Mouse (Mus musculus) left cerebral cortex, postnatal 10 days (tissue): ENCODE measurements around the gene Mks1. TPM values are rescaled to one million over a fixed set of nuclear protein-coding genes. Genes with fewer than 3 reads are reported as not detected.

ENCODE experiments used
- DNase-seq, 2 experiments: peaks; one replicate each; pipeline ENCODE4 v3.0.0; 2021 to 2022; ENCODE audit warnings: low spot score in 2 of 2, mixed read lengths in 1 of 2; ENCODE audit errors: extremely low spot score in 1 of 2
- intact Hi-C: fragments of 180-260 bp; cut with DNase I; formaldehyde crosslinking; loops from one replicate; pipeline ENCODE4 v1.15.1; 2025
- total RNA-seq, 2 experiments: library from RNA; stranded (reverse); gene quantifications; 2 replicates each; pipeline ENCODE4 v1.2.3; 2021

Gene Mks1
- 1 to 10 TPM; 4.6 to 5.0 TPM for total RNA-seq

- intact Hi-C loops = no loop called here
- peak; percentile 88 to 95 for DNase-seq
These were observed at the start of gene Mks1 for GRCm38 (mm10) chr11:87852690-87853596. Mks1 (plus strand) TSS chr11:87853215.

DNA sequence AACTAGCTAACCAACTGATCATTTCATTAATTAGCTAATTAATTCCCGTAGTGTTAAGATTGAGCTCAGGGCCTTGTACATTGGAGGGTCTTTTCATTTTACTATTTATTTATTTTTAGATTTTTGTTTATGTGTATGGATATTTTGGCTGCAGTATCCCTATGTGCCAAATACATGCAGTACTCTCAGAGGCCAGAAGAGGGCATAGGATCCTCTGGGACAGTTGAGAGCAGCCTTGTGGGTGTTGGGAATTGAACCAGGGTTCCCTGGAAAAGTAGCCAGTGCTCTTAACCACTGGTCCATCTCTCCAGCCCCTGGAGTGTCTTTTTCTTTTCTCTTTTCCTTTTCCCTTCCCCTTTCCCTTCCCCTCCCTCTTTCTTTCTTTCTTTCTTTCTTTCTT lies 47.6 kb upstream of the Mks1 start:
- intact Hi-C loops = no loop called here
- no peak for DNase-seq

DNA sequence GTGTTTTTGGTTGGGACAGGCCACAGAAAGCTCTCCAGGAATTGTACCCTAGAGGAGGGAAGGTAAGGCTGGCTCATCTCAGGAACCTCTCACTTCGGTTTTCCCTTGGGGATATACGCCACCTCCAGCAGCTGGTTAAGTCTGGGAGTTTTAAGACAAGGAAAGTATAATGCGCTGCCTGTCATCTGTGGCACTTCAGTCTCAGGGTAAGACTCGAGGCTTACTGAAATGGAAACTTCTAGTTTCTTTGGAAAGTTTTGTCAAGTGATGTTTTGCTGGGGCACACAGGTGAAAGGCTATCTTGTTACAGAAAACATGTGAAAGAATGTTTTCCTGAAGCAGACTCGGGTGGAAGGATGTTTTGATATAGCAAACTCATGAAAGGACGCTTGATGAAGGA lies 45.6 kb upstream of the Mks1 start:
- intact Hi-C loops = no loop called here
- no peak for DNase-seq

- no peak for DNase-seq
- intact Hi-C loops = no loop called here
These were observed 44.8 kb upstream of the Mks1 start for GRCm38 (mm10) chr11:87808236-87808635.

DNA sequence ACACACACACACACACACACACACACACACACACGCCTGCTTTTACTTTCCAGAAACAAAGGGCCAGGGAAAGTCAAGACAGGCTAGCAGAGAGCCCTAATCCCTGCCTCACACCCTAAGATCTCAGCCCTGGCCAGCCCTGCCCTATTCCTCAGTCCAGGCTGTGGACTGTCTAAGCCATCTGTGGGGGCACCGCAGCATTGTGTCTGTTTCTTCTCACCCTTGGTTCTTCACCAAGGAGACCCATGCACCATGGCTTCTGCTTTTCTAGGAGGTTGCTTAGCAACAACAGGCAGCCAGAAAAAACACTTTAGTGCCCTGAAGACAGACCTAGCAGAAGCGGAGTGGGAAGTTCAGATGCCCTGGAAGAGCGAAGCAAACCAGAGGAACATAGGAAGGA lies 41.6 kb upstream of the Mks1 start:
- intact Hi-C loops = no loop called here
- DNase-seq = no peak

GRCm38 (mm10) chr11:87814831-87815230 lies 38.2 kb upstream of the Mks1 start:
- no peak for DNase-seq
- intact Hi-C loops = loop anchor here (5.0 kb wide), 1 partner anchor 153 kb away; the partner anchor contains the start of gene Rnf43

- intact Hi-C loops = loop anchor here (5.0 kb wide), 1 partner anchor 155 kb away; the partner anchor contains the start of gene Rnf43
- peak; percentile 20 to 59 for DNase-seq
These were observed 36.1 kb upstream of the Mks1 start for GRCm38 (mm10) chr11:87816707-87817442.

GRCm38 (mm10) chr11:87817443-87817773 lies 35.6 kb upstream of the Mks1 start:
- intact Hi-C loops = loop anchor here (5.0 kb wide), 1 partner anchor 155 kb away; the partner anchor contains the start of gene Rnf43
- peak in 1 of 2 experiments; percentile 16 for DNase-seq

- no peak for DNase-seq
- intact Hi-C loops = no loop called here
These were observed 31.5 kb upstream of the Mks1 start for GRCm38 (mm10) chr11:87821502-87821901.

DNA sequence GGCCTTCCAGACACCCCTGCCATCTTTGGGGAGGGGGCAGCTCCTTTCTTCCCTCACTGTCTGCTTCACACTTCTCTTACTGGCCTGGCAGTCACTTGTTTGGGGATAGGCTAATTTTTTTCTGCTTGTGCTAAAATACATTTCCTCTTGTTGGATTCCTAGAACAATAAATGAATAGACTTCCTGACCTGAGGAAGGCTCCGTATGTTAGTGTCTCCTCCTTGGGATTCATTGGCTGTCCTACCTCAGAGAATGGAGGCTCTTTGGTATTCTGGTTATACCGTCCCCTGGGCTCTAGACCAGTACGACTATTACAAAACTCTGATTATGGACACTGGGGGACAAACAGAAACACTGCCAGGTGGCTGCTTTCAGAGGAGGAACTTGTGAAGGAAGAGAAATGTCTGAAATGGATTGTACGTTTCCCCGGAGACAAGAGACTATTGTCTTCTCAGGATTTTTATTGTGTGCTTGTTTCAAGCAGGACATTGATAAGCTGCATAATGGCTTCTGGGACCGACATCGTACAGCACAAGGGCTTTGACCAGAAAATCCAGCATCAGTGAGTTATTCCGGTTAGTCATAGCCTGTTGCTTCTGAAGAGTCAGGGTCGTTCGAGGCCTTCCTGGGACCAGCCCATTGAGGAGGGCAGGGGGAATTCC lies 24.6 kb upstream of the Mks1 start, which contains the start of gene Lpo:
Gene Lpo (minus strand): TSS at position 51 of the 662 bp plus-strand sequence.
- intact Hi-C loops = no loop called here
- peak in 1 of 2 experiments; percentile 5 for DNase-seq

DNA sequence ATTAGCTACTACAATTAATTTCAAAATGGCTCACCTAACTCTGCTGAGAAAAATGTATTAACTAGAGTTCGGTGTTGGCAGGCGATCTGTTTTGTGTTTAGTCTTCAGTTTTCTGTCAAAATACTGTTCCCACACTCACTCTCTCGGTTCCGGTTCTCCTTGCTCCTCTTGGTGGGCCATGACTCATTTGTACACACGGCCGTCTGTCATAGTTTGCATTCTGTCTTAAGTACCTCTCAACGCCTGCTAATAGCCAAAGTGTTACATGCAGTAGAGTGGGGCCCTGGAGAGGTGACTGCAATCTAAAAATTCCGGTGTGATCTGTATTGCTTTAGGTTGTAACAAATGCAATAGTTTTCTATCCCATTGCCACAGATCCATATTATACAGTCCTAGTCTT lies 12.3 kb upstream of the Mks1 start:
- intact Hi-C loops = no loop called here
- no peak for DNase-seq

GRCm38 (mm10) chr11:87841436-87841835 lies 11.6 kb upstream of the Mks1 start:
- intact Hi-C loops = no loop called here
- DNase-seq = no peak

DNA sequence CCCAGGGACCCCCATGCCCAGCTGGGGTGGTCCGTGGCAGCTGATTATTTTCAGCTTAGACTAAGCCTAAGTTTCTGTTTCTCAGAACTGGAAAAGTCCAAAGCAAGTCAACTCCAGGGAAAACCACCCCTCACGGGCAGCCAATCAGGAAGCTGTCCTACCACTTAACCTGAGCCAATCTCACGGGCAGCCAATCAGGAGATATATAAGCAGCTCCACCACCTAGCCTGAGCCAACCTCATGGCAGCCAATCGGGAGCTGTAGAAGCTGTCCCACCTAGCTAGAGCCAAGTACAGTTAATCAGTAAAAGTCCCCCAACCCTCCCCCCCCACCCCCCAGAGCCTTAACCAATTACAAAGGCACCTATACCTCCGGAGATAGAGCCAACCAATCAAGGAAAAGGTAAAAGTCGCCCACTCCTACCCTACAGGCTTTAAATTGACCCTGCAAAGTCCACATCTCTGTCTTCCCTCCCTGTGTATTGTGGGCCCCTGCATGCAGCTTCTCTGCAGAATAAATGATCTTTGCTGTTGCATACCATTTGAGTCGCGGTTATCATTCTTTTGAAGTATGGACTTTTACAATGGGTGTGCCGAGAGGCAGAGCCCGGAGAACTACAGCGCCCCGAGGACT lies 5.9 kb upstream of the Mks1 start:
- intact Hi-C loops = no loop called here
- DNase-seq = no peak

DNA sequence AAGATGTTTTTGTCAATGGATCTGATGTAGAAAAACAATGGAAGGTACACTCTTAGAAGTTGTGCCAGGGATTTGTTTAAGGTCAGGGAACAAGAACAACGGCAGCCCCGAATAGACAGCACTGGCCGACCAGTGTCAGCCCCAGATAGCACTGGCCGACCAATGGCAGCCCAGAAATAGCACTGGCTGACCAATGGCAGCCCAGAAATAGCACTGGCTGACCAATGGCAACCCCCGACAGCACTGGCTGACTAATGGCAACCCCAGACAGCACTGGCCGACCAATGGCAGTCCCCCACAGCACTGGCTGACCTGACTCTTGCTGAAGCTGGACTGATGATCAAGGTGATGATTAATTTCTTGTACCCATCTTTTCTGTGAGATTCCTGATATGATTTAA lies 5.1 kb upstream of the Mks1 start:
- intact Hi-C loops = no loop called here
- no peak for DNase-seq

- intact Hi-C loops = no loop called here
- DNase-seq = no peak
These were observed 561 bp downstream of the Mks1 start for GRCm38 (mm10) chr11:87853597-87853954.

DNA sequence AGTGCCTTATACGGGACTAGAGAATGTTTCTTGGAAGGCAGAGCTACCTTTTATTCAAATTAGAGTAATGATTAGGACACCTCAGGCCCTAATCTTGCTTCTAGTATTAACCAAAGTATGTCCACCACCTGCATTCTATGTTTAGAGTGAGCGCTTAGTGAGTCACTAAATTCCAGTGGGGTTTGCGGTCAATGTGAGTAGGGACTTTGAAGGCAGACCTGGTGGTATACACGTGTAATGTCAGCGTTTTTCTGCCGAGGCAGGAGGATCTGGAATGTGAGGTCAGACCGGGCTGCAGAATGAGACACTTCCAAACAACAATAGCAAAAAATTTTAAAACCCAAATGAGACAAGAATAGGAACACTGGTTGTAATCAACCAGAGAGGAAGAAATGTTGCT lies 1.5 kb downstream of the Mks1 start:
- DNase-seq = no peak
- intact Hi-C loops = no loop called here

DNA sequence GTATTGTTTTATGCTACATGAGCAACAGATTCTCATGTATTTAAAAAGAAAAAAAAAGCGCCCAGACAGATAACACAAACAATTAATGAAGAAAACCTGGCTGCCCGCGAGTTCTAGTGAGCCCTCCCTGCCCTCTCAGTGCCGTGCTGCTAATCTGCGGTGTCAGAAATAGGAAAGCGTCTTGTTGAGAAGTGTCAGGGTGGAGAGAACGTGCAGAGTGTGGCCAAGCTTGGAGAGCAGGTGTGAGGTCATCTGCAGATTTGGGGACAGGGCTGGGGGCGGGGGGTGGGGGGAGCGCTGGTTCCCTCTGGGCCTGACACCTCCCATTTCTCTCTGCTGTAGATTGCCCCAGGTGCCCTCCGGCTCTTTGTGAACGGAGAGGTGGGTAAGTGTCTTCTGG lies 6.3 kb downstream of the Mks1 start:
- intact Hi-C loops = no loop called here
- no peak for DNase-seq

- intact Hi-C loops = no loop called here
- DNase-seq = no peak
These were observed 7.4 kb downstream of the Mks1 start for GRCm38 (mm10) chr11:87860426-87860825.

- intact Hi-C loops = no loop called here
- no peak for DNase-seq
These were observed 9.8 kb downstream of the Mks1 start for GRCm38 (mm10) chr11:87862805-87863204.
